Mouse (Mus musculus) stomach, postnatal 0 days (tissue): ENCODE measurements around the gene Fpgs.

ENCODE experiments used
- CTCF ChIP-seq: IDR thresholded peaks from 2 replicates; pipeline ENCODE4 v1.5.1; 2016; ENCODE audit warnings: antibody characterized with exemption, low read depth, mild to moderate bottlenecking, moderate library complexity
- EP300 ChIP-seq: optimal IDR thresholded peaks from 2 replicates; pipeline ENCODE3; 2016; ENCODE audit warnings: antibody characterized with exemption

- TF ChIP-seq CTCF: no peak
- TF ChIP-seq EP300: no peak
These were observed 22.2 kb downstream of the Fpgs start for GRCm38 (mm10) chr2:32681754-32682153.
